In genomic region chr2:71834371-71834770, GRCm38 (mm10) we compare ENCODE assay signal across 25 mouse cellular contexts.
"Had no signal": no experiment of that assay in that cellular context is flagged by ENCODE, and none has a peak within 500 bp of the region (broad histone marks: within the 10 kb centered on the region; RNA-seq: fewer than 3 reads in every experiment).

No protein-coding gene starts in this region.

- DNase-seq: gastrocnemius, postnatal 14 days; gastrocnemius, postnatal 36 days; heart, adult 18-20 months; heart, postnatal 14 days; heart, postnatal 36 days; kidney, adult 11 months; kidney, adult 2 months; kidney, adult 9 months; kidney, postnatal 14 days; kidney, postnatal 36 days; liver; liver, embryonic 13.5 days had no signal

- H3K27ac ChIP-seq: heart, embryonic 10.5 days; heart, embryonic 13.5 days; heart, embryonic 15.5 days; hindbrain, embryonic 13.5 days; hindbrain, embryonic 15.5 days; hindbrain, postnatal 0 days; kidney, embryonic 15.5 days; kidney, postnatal 0 days; left cerebral cortex, adult 2 months; limb, embryonic 10.5 days; limb, embryonic 12.5 days; liver, embryonic 13.5 days had no signal

- ATAC-seq: hindbrain, postnatal 0 days; intestine, embryonic 16.5 days had no signal

- H3K4me2 ChIP-seq: heart, embryonic 13.5 days; heart, embryonic 15.5 days; hindbrain, embryonic 13.5 days; hindbrain, embryonic 15.5 days; kidney, embryonic 15.5 days; limb, embryonic 12.5 days; liver, embryonic 11.5 days; liver, embryonic 13.5 days had no signal

- H3K4me3 ChIP-seq: heart, embryonic 10.5 days; heart, embryonic 13.5 days; heart, embryonic 15.5 days; hindbrain, embryonic 13.5 days; hindbrain, embryonic 15.5 days; kidney, embryonic 15.5 days; left cerebral cortex, adult 2 months; limb, embryonic 10.5 days; limb, embryonic 12.5 days; liver, embryonic 13.5 days had no signal

- H3K4me1 ChIP-seq: hindbrain, embryonic 13.5 days; hindbrain, embryonic 15.5 days; limb, embryonic 12.5 days; liver, embryonic 13.5 days had no signal

- H3K27me3 ChIP-seq: heart, embryonic 13.5 days; heart, embryonic 15.5 days; hindbrain, embryonic 13.5 days; hindbrain, embryonic 15.5 days; kidney, embryonic 15.5 days; limb, embryonic 12.5 days; liver, embryonic 13.5 days had no signal

- H3K9ac ChIP-seq: heart, embryonic 13.5 days; heart, embryonic 15.5 days; hindbrain, embryonic 13.5 days; hindbrain, embryonic 15.5 days; kidney, embryonic 15.5 days; limb, embryonic 12.5 days; liver, embryonic 13.5 days had no signal

- H3K9me3 ChIP-seq: heart, embryonic 10.5 days; heart, embryonic 13.5 days; heart, embryonic 15.5 days; hindbrain, embryonic 13.5 days; hindbrain, embryonic 15.5 days; kidney, embryonic 15.5 days; limb, embryonic 10.5 days; limb, embryonic 12.5 days; liver, embryonic 13.5 days had no signal

- H3K36me3 ChIP-seq: hindbrain, embryonic 13.5 days; limb, embryonic 10.5 days; limb, embryonic 12.5 days; liver, embryonic 13.5 days had no signal
